ENCODE assay signal across 22 mouse cellular contexts in genomic region chr8:61208719-61209118, GRCm38 (mm10).
"Had no signal": no experiment of that assay in that cellular context is flagged by ENCODE, and none has a peak within 500 bp of the region (broad histone marks: within the 10 kb centered on the region; RNA-seq: fewer than 3 reads in every experiment).

No protein-coding gene starts in this region.

- H3K9ac ChIP-seq: limb, embryonic 13.5 days; liver, embryonic 12.5 days; liver, embryonic 15.5 days; lung, embryonic 15.5 days; midbrain, embryonic 15.5 days; neural tube, embryonic 13.5 days; stomach, embryonic 15.5 days had no signal

- H3K27me3 ChIP-seq: limb, embryonic 13.5 days; liver, embryonic 12.5 days; liver, embryonic 15.5 days; lung, embryonic 15.5 days; midbrain, embryonic 15.5 days; neural tube, embryonic 13.5 days; stomach, embryonic 15.5 days had no signal

- H3K9me3 ChIP-seq: limb, embryonic 13.5 days; liver, embryonic 12.5 days; liver, embryonic 15.5 days; lung, embryonic 15.5 days; megakaryocyte, embryonic 14.5 days; midbrain, embryonic 10.5 days; midbrain, embryonic 15.5 days; neural tube, embryonic 13.5 days; stomach, embryonic 15.5 days had no signal

- H3K4me1 ChIP-seq: limb, embryonic 13.5 days; liver, embryonic 12.5 days; liver, embryonic 15.5 days; midbrain, embryonic 15.5 days; neural tube, embryonic 13.5 days; stomach, embryonic 15.5 days had no signal

- H3K36me3 ChIP-seq: limb, embryonic 13.5 days; liver, embryonic 12.5 days; liver, embryonic 15.5 days; lung, embryonic 15.5 days; midbrain, embryonic 10.5 days; midbrain, embryonic 15.5 days; neural tube, embryonic 13.5 days; stomach, embryonic 15.5 days had no signal

- ATAC-seq: liver, embryonic 12.5 days; midbrain, embryonic 15.5 days had no signal

- DNase-seq: kidney, adult 18-20 months; kidney, adult 9 months; kidney, postnatal 14 days; kidney, postnatal 4 days; left cerebral cortex, postnatal 4 days; liver; lung, adult 18-20 months; lung, postnatal 10 days; lung, postnatal 36 days; retina, postnatal 1 day; right cerebral cortex, postnatal 25 days; spleen, adult 18-20 months; thymus, postnatal 36 days had no signal

- H3K4me3 ChIP-seq: limb, embryonic 13.5 days; liver, embryonic 12.5 days; liver, embryonic 15.5 days; lung, embryonic 15.5 days; megakaryocyte, embryonic 14.5 days; midbrain, embryonic 10.5 days; midbrain, embryonic 15.5 days; neural tube, embryonic 13.5 days; stomach, embryonic 15.5 days had no signal

- H3K27ac ChIP-seq: limb, embryonic 13.5 days; liver, embryonic 12.5 days; liver, embryonic 15.5 days; lung, embryonic 15.5 days; midbrain, embryonic 10.5 days; midbrain, embryonic 15.5 days; neural tube, embryonic 13.5 days; stomach, embryonic 15.5 days had no signal

- H3K4me2 ChIP-seq: limb, embryonic 13.5 days; liver, embryonic 12.5 days; liver, embryonic 15.5 days; lung, embryonic 15.5 days; midbrain, embryonic 15.5 days; neural tube, embryonic 13.5 days; stomach, embryonic 15.5 days had no signal
